Mouse (Mus musculus) kidney, adult 2 months (tissue): ENCODE data around the gene Phf5a. TPM values are rescaled to one million over a fixed set of nuclear protein-coding genes. Genes with fewer than 3 reads are reported as not detected.

ENCODE experiments used
- DNase-seq: peaks from one replicate; pipeline ENCODE4 v3.0.0; 2021
- H3K27ac ChIP-seq: fragments of 200-500 bp; 2 replicates; pipeline ENCODE4 v1.5.1; 2012; ENCODE audit warnings: low read depth, low read length, control low read depth, inconsistent platforms; ENCODE audit not compliant: insufficient read depth
- H3K27me3 ChIP-seq: fragments of 200-500 bp; replicated peaks from 2 replicates; pipeline ENCODE4 v1.6.1; 2012; ENCODE audit warnings: mild to moderate bottlenecking, moderate library complexity, low read length, inconsistent platforms; ENCODE audit not compliant: control insufficient read depth, insufficient read depth
- H3K36me3 ChIP-seq: fragments of 200-500 bp; 2 replicates; pipeline ENCODE4 v1.6.1; 2012; ENCODE audit warnings: mild to moderate bottlenecking, moderate library complexity, low read length, inconsistent platforms; ENCODE audit not compliant: control insufficient read depth, insufficient read depth
- H3K4me1 ChIP-seq: fragments of 200-500 bp; 2 replicates; pipeline ENCODE4 v1.6.1; 2011; ENCODE audit warnings: low read length; ENCODE audit not compliant: control insufficient read depth, insufficient read depth
- H3K4me3 ChIP-seq: fragments of 200-500 bp; 2 replicates; pipeline ENCODE4 v1.5.1; 2011; ENCODE audit warnings: mild to moderate bottlenecking, low read depth, low read length, control low read depth; ENCODE audit not compliant: insufficient read depth
- CTCF ChIP-seq: fragments of 200-500 bp; conservative IDR thresholded peaks from 2 replicates; pipeline ENCODE4 v1.5.1; 2011; ENCODE audit warnings: low read depth, mild to moderate bottlenecking, control low read depth, low read length, moderate library complexity, mixed read lengths; ENCODE audit not compliant: insufficient read depth, insufficient read length
- POLR2A ChIP-seq: fragments of 200-500 bp; IDR thresholded peaks from one replicate; pipeline ENCODE4 v1.6.1; 2011; ENCODE audit warnings: low read depth, low read length, control low read depth
- WGBS: fragments of 180-500 bp; shearing (Covaris S2); methylation state at CpG from one replicate; pipeline ENCODE4 v1.1.7; 2018; 5-methylcytosine and 5-hydroxymethylcytosine counted together
- polyA plus RNA-seq: library from polyadenylated mRNA; depleted of rRNA; stranded (reverse); fragments of >200 nt; gene quantifications from 2 replicates; pipeline ENCODE4 v1.2.3, GENCODE M21; 2012

Phf5a gene
- polyA plus RNA-seq, 1 experiment, result 47.4 TPM

DNA sequence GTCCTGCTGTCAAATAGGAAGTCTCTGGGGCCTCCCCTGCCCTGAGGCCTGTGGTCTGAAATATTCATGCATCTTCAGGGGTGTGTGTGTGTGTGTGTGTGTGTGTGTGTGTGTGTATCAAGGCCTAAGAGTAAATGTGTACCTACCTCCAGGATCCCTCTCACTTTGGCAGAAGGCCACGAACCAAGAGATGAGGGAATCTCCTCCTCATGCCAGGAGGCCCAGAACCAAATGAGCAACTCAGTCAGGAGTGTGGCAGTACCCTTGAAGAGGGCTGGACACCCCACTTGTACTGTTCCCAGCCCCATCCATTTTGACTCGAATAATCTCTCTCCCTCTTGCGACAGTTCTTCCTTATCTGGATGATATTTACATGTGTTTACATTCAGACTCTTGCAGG lies 39.5 kb downstream of the Phf5a start:
- H3K4me3 ChIP-seq, result no peak overlapping the region
- H3K36me3 ChIP-seq, result no peaks in the 10 kb centered on the region; the same call in 1 of the 2 replicates
- no peak for TF ChIP-seq CTCF
- no peak for TF ChIP-seq POLR2A
- no peak overlapping the region for H3K27ac ChIP-seq
- DNase-seq, result peak; percentile 64
- no peaks in the 10 kb centered on the region for H3K27me3 ChIP-seq
- 73% methylated on average over 3 of the region's 3 CpGs for WGBS
- H3K4me1 ChIP-seq, result peaks cover 34% of the 10 kb centered on the region

DNA sequence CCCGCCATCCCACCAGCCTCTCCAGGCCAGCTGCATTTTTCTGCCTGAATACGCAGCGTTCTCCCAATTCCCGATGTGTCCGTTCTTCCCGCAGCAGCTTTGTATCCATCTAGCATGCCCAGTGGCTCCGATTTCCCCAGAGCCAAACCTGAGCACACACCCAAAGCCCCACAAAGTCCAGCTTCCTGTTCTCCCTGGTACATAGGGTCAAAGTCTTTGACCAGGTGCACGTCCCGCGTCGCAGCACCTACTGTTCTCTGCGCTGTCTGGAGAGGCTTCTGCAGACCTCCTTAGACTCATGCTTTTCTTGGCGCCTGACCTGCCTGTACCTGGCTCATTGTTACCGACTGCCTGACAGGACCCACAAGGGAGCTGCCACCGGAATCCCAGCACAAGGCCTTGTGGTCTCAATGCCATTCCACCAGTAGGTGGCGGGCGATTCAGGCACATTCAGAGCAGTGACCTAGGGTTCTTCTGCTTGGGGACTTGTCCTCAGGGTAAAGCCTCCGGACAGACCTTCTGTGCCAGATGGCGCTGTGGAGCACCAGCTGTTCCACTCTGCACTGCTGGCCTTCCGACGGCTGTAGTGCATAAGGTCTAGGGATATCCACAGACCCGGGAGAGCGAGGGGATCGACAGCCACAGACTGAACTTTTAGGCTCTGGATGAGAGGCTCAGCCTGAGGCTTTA lies 40.4 kb downstream of the Phf5a start:
- TF ChIP-seq CTCF, result peak; percentile 95
- TF ChIP-seq POLR2A, result no peak
- Histone ChIP-seq H3K4me1 (peaks cover 27% of the 10 kb centered on the region), H3K27ac (peak overlapping the region; percentile 37; the same call in 1 of the 2 replicates), H3K36me3 (no peaks in the 10 kb centered on the region; the same call in 1 of the 2 replicates), H3K27me3 (no peaks in the 10 kb centered on the region), H3K4me3 (no peak overlapping the region)
- 12% methylated on average over 24 of the region's 24 CpGs for WGBS
- DNase-seq, result peak; percentile 96

DNA sequence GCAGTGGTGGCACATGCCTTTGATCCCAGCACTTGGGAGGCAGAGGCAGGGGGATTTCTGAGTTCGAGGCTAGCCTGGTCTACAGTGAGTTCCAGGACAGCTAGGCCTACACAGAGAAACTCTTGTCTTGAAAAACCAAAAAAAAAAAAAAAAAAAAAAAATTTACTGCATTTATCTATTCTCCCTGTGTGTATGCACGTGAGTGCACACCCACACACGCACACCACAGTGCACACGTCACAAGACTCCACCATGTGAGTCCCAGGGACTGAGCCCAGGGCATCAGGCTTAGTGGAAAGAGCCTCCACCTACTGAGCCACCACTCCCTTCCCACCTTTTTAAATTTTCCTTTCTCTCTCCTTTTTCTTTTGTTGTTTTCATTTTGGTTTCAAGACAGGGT lies 41.2 kb downstream of the Phf5a start:
- TF ChIP-seq POLR2A (no peak), CTCF (no peak)
- DNase-seq, result no peak
- H3K36me3 ChIP-seq, result peaks cover 5% of the 10 kb centered on the region
- H3K4me1 ChIP-seq, result peaks cover 23% of the 10 kb centered on the region
- 78% methylated on average over 4 of the region's 4 CpGs for WGBS
- no peaks in the 10 kb centered on the region for H3K27me3 ChIP-seq
- H3K27ac ChIP-seq, result peak overlapping the region; percentile 9; the same call in 1 of the 2 replicates
- H3K4me3 ChIP-seq, result no peak overlapping the region

DNA sequence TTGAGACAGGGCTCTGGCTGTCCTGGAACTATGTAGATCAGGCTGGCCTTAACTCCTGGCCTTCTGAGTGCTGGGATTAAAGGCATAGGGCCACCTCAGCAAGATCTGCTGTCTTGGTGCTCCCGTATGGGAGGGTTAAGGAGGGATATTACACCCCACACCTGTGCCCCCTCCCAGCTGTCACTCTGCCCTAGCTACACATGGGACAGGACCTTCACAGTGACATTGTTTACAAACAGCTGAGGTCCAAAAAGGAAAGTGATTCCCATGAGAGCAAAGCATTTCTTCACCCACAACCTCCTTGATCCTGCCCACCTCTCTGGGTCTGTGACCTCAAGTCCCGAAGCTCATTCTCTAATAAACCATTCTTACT lies 42.5 kb downstream of the Phf5a start:
- no peak for DNase-seq
- no peak overlapping the region for H3K4me3 ChIP-seq
- peaks cover 6% of the 10 kb centered on the region for H3K36me3 ChIP-seq
- no peaks in the 10 kb centered on the region for H3K27me3 ChIP-seq
- peaks cover 9% of the 10 kb centered on the region for H3K4me1 ChIP-seq
- 45% methylated on average over 2 of the region's 2 CpGs for whole genome bisulfite sequencing
- peak overlapping the region; percentile 14; the same call in 1 of the 2 replicates for H3K27ac ChIP-seq
- TF ChIP-seq POLR2A (no peak), CTCF (no peak)

DNA sequence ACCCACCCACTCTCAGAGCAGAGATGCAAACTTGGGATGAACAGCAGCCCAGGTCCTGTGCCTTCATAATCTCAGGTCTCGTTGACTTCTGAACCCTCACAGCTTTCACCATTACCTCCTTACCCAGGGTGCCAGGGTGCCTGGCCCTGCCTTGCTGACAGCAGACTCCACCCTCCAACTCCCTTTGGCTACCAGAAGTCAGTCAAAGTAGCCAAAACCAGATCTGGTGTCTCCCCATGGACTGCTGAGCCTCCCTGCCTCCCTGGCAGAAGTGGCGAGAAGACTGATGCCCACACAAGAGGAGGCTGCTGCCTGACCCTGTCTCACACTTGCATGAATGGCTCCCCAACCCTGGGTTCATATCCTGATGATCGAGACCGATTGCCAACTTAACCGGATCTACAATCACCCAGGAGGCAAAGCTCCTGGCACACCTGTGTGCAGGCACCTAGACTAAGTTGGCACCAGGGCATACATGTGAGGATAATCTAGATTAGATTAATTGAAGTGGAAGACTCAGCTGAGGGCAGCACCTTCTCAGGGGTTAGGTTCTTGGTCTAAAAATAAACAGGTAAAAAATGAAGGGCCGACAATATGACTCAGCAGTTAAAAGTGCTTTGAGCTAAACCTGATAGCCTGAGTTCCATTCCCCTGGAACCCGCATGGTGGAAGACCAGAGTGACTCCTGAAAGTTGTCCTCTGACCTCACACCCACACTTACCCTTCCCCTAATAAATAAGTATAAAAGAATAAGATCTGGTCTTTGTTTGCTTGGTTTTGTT lies 43.1 kb downstream of the Phf5a start:
- TF ChIP-seq POLR2A, result no peak
- no peak for TF ChIP-seq CTCF
- H3K27me3 ChIP-seq, result no peaks in the 10 kb centered on the region
- WGBS, result 70% methylated on average over 7 of the region's 7 CpGs
- no peak for DNase-seq
- H3K27ac ChIP-seq, result peak overlapping the region; percentile 14; the same call in 1 of the 2 replicates
- peaks cover 4% of the 10 kb centered on the region for H3K4me1 ChIP-seq
- peaks cover 9% of the 10 kb centered on the region for H3K36me3 ChIP-seq
- H3K4me3 ChIP-seq, result no peak overlapping the region

DNA sequence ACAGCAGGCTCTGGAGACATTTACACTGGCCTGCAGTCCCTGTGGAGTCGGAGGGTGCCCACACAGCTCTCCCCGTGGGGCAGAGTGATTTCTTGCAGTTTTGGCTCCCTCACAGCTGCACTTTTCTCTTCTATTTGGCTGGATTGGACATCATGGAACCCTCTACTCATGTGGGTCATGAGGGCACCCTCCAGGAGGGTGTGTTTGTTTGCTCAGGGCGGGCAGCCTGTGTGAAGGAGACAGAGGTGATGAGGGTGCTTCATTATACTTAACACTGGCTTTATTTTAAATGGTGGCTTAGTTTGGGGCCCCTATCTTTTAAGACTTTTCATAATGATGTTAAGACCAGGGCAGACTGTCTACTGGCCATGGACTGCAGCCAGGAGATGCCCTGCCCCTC lies 46.9 kb downstream of the Phf5a start:
- Histone ChIP-seq H3K27me3 (no peaks in the 10 kb centered on the region), H3K4me3 (no peak overlapping the region), H3K27ac (no peak overlapping the region), H3K4me1 (no peaks in the 10 kb centered on the region), H3K36me3 (peaks cover 21% of the 10 kb centered on the region)
- TF ChIP-seq POLR2A (no peak), CTCF (no peak)
- no peak for DNase-seq
- 76% methylated on average over 3 of the region's 3 CpGs for WGBS

DNA sequence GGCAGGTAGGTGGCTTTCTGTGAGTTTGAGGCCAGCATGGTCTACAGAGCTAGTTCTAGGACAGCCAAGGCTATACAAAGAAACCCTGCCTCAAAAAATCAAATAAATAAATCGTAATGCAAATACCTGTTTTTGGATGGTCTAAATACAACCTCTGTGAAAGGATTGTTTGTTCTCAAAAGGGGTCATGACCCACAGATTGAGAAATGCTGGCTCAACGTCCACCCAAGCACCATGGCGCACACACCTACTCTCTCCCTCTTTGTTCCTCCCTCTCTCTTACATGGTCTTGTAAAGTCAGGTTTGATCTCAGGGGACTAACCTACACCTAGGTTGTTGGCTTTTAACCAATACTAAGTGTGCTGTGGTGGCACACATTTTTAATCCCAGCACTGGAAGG lies 49.1 kb downstream of the Phf5a start:
- H3K27me3 ChIP-seq, result no peaks in the 10 kb centered on the region
- no peak for TF ChIP-seq CTCF
- no peak for TF ChIP-seq POLR2A
- no peak for DNase-seq
- WGBS, result 70% methylated on average over 3 of the region's 3 CpGs
- no peak overlapping the region for H3K27ac ChIP-seq
- peaks cover 26% of the 10 kb centered on the region for H3K36me3 ChIP-seq
- H3K4me3 ChIP-seq, result no peak overlapping the region
- H3K4me1 ChIP-seq, result no peaks in the 10 kb centered on the region
